Mouse (Mus musculus) hindbrain, embryonic 15.5 days (tissue): ENCODE data around the gene Cacna1s. TPM values are rescaled to one million over a fixed set of nuclear protein-coding genes. Genes with fewer than 3 reads are reported as not detected.

Source experiments
- ATAC-seq: fragments of 200-750 bp; cut with Nextera tagmentation; 2 replicates; pipeline ENCODE4 v1.8.0; 2017; ENCODE audit warnings: low read depth, moderate number of reproducible peaks, moderate TSS enrichment; ENCODE audit not compliant: low FRiP score
- H3K27ac ChIP-seq: fragments of 300-500 bp; sonication (generic); replicated peaks from 2 replicates; pipeline ENCODE4 v1.5.1; 2015; ENCODE audit warnings: mild to moderate bottlenecking, inconsistent platforms
- H3K27me3 ChIP-seq: fragments of 300-500 bp; sonication (generic); 2 replicates; pipeline ENCODE4 v1.6.1; 2015; ENCODE audit warnings: control low read depth, inconsistent platforms
- H3K36me3 ChIP-seq: fragments of 300-500 bp; sonication (generic); 2 replicates; pipeline ENCODE4 v1.6.1; 2015; ENCODE audit warnings: control low read depth, inconsistent platforms
- H3K4me1 ChIP-seq: fragments of 300-500 bp; sonication (generic); replicated peaks from 2 replicates; pipeline ENCODE4 v1.6.1; 2015; ENCODE audit warnings: control low read depth, inconsistent platforms
- H3K4me2 ChIP-seq: fragments of 300-500 bp; sonication (generic); 2 replicates; pipeline ENCODE4 v1.6.1; 2015; ENCODE audit warnings: moderate library complexity, mild to moderate bottlenecking, inconsistent platforms
- H3K4me3 ChIP-seq: fragments of 300-500 bp; sonication (generic); 2 replicates; pipeline ENCODE4 v1.5.1; 2015; ENCODE audit warnings: mild to moderate bottlenecking, inconsistent platforms
- H3K9ac ChIP-seq: fragments of 300-500 bp; sonication (generic); 2 replicates; pipeline ENCODE4 v1.6.1; 2015; ENCODE audit warnings: inconsistent platforms
- H3K9me3 ChIP-seq: fragments of 300-500 bp; sonication (generic); 2 replicates; pipeline ENCODE4 v1.6.1; 2016; ENCODE audit warnings: control low read depth, inconsistent platforms
- WGBS: fragments of 180-500 bp; shearing (Covaris S2); methylation state at CpG from one replicate; pipeline ENCODE4 v1.1.7; 2015; 5-methylcytosine and 5-hydroxymethylcytosine counted together
- polyA plus RNA-seq: library from polyadenylated mRNA; unstranded; fragments of >200 nt; fragmentation: Nextera tagmentation; extraction: Ambion mirVana; gene quantifications from 2 replicates; pipeline ENCODE4 v1.2.1, GENCODE M21; 2015

The Cacna1s gene
- 0.32 TPM in 1 of 2 replicates, not detected in the other for polyA plus RNA-seq

- Histone ChIP-seq H3K27ac (no peak within 1 kb of the TSS), H3K27me3 (peaks cover 31% of the 10 kb centered on the region), H3K36me3 (no peaks in the 10 kb centered on the region), H3K4me1 (peaks cover 28% of the 10 kb centered on the region), H3K4me2 (peak within 1 kb of the TSS; percentile 69; the same call in 1 of the 2 replicates), H3K4me3 (no peak within 1 kb of the TSS), H3K9ac (no peak within 1 kb of the TSS), H3K9me3 (no peaks in the 10 kb centered on the region)
- WGBS = 47% methylated on average over 11 of the region's 11 CpGs
- no peak for ATAC-seq
These were observed at the start of gene Cacna1s for GRCm38 (mm10) chr1:136052547-136052946. Cacna1s (plus strand) TSS chr1:136052750.

- Histone ChIP-seq H3K36me3 (no peaks in the 10 kb centered on the region), H3K9ac (no peak within 1 kb of the TSS), H3K4me2 (peak within 1 kb of the TSS; percentile 62), H3K9me3 (no peaks in the 10 kb centered on the region), H3K4me1 (peaks cover 13% of the 10 kb centered on the region; the same call in 1 of the 2 replicates), H3K4me3 (no peak within 1 kb of the TSS), H3K27me3 (peaks cover 12% of the 10 kb centered on the region; the same call in 1 of the 2 replicates), H3K27ac (no peak within 1 kb of the TSS)
- 70% methylated on average over 3 of the region's 3 CpGs for WGBS
- no peak for ATAC-seq
These were observed 46.2 kb upstream of the Cacna1s start, which contains the start of gene Igfn1 for GRCm38 (mm10) chr1:136006292-136006748. Igfn1 (minus strand) TSS chr1:136006342.

GRCm38 (mm10) chr1:136007211-136008158, 45.1 kb upstream of the Cacna1s start, which contains the start of gene Tmem9:
Tmem9 (plus strand) TSS chr1:136008150.
- H3K9ac ChIP-seq = 0 out of 2 replicates have a peak within 1 kb of the TSS, but pooled peaks have one; percentile 6
- H3K9me3 ChIP-seq = no peaks in the 10 kb centered on the region
- ATAC-seq = peak; percentile 90
- no peaks in the 10 kb centered on the region for H3K36me3 ChIP-seq
- no peak within 1 kb of the TSS for H3K27ac ChIP-seq
- H3K27me3 ChIP-seq = peaks cover 12% of the 10 kb centered on the region; the same call in 1 of the 2 replicates
- peak within 1 kb of the TSS; percentile 36 for H3K4me3 ChIP-seq
- H3K4me1 ChIP-seq = peaks cover 13% of the 10 kb centered on the region; the same call in 1 of the 2 replicates
- peak within 1 kb of the TSS; percentile 62 for H3K4me2 ChIP-seq
- 3% methylated on average over 37 of the region's 37 CpGs for WGBS

- Histone ChIP-seq H3K4me1 (peaks cover 13% of the 10 kb centered on the region; the same call in 1 of the 2 replicates), H3K4me3 (peak overlapping the region; percentile 36)
- WGBS = 23% methylated on average over 8 of the region's 8 CpGs
These were observed 44.4 kb upstream of the Cacna1s start for GRCm38 (mm10) chr1:136008159-136008533.

GRCm38 (mm10) chr1:136010247-136010646, 42.3 kb upstream of the Cacna1s start:
- Histone ChIP-seq H3K9me3 (no peaks in the 10 kb centered on the region), H3K4me2 (no peak overlapping the region), H3K9ac (no peak overlapping the region), H3K4me3 (no peak overlapping the region), H3K36me3 (no peaks in the 10 kb centered on the region), H3K4me1 (peaks cover 13% of the 10 kb centered on the region; the same call in 1 of the 2 replicates), H3K27me3 (peaks cover 12% of the 10 kb centered on the region; the same call in 1 of the 2 replicates), H3K27ac (no peak overlapping the region)
- 96% methylated on average over 4 of the region's 4 CpGs for WGBS
- no peak for ATAC-seq

More at GRCm38 (mm10) chr1:136008159-136008533, 44.4 kb upstream of the Cacna1s start:
- Histone ChIP-seq H3K27ac (no peak overlapping the region), H3K9me3 (no peaks in the 10 kb centered on the region), H3K4me2 (peak overlapping the region; percentile 62), H3K9ac (no peak overlapping the region), H3K36me3 (no peaks in the 10 kb centered on the region), H3K27me3 (peaks cover 12% of the 10 kb centered on the region; the same call in 1 of the 2 replicates)
- ATAC-seq = peak; percentile 34; the same call in 1 of the 2 replicates

GRCm38 (mm10) chr1:136013513-136013912, 39.0 kb upstream of the Cacna1s start:
- 86% methylated on average over 4 of the region's 4 CpGs for WGBS
- Histone ChIP-seq H3K27me3 (0 out of 2 replicates have a peak, but pooled peaks cover 3% of the 10 kb centered on the region), H3K36me3 (no peaks in the 10 kb centered on the region), H3K9me3 (no peaks in the 10 kb centered on the region), H3K27ac (no peak overlapping the region; the same call in 1 of the 2 replicates), H3K4me3 (no peak overlapping the region), H3K4me2 (no peak overlapping the region), H3K9ac (no peak overlapping the region), H3K4me1 (peaks cover 7% of the 10 kb centered on the region)
- ATAC-seq = no peak

GRCm38 (mm10) chr1:136014796-136015502, 37.6 kb upstream of the Cacna1s start:
- no peak overlapping the region for H3K9ac ChIP-seq
- H3K4me2 ChIP-seq = no peak overlapping the region
- H3K36me3 ChIP-seq = peaks cover 2% of the 10 kb centered on the region; the same call in 1 of the 2 replicates
- no peak overlapping the region for H3K4me3 ChIP-seq
- H3K27ac ChIP-seq = no peak overlapping the region
- H3K9me3 ChIP-seq = no peaks in the 10 kb centered on the region
- H3K4me1 ChIP-seq = peaks cover 20% of the 10 kb centered on the region
- no peaks in the 10 kb centered on the region for H3K27me3 ChIP-seq
- 88% methylated on average over 2 of the region's 2 CpGs for WGBS
- no peak for ATAC-seq

- Histone ChIP-seq H3K9me3 (no peaks in the 10 kb centered on the region), H3K9ac (no peak overlapping the region), H3K4me1 (peaks cover 20% of the 10 kb centered on the region), H3K4me2 (peak overlapping the region; percentile 80; the same call in 1 of the 2 replicates), H3K4me3 (peak overlapping the region; percentile 78; the same call in 1 of the 2 replicates), H3K27ac (peak overlapping the region; percentile 49), H3K27me3 (no peaks in the 10 kb centered on the region), H3K36me3 (peaks cover 20% of the 10 kb centered on the region)
- WGBS = 76% methylated on average over 2 of the region's 2 CpGs
- no peak for ATAC-seq
These were observed 35.2 kb upstream of the Cacna1s start for GRCm38 (mm10) chr1:136017307-136017706.

GRCm38 (mm10) chr1:136017907-136018313, 34.6 kb upstream of the Cacna1s start:
- peak; percentile 100 for ATAC-seq
- no peaks in the 10 kb centered on the region for H3K27me3 ChIP-seq
- H3K9ac ChIP-seq = peak overlapping the region; percentile 81
- H3K4me3 ChIP-seq = peak overlapping the region; percentile 78
- under 1% methylated on average over 22 of the region's 22 CpGs for WGBS
- H3K36me3 ChIP-seq = peaks cover 20% of the 10 kb centered on the region
- H3K4me2 ChIP-seq = peak overlapping the region; percentile 80
- no peaks in the 10 kb centered on the region for H3K9me3 ChIP-seq
- H3K27ac ChIP-seq = peak overlapping the region; percentile 83
- peaks cover 20% of the 10 kb centered on the region for H3K4me1 ChIP-seq

- no peaks in the 10 kb centered on the region for H3K27me3 ChIP-seq
- H3K27ac ChIP-seq = peak overlapping the region; percentile 83
- H3K36me3 ChIP-seq = peaks cover 26% of the 10 kb centered on the region
- H3K4me3 ChIP-seq = peak overlapping the region; percentile 78
- H3K9me3 ChIP-seq = no peaks in the 10 kb centered on the region
- peak overlapping the region; percentile 80 for H3K4me2 ChIP-seq
- peak overlapping the region; percentile 81 for H3K9ac ChIP-seq
- 5% methylated on average over 24 of the region's 24 CpGs for WGBS
- peaks cover 20% of the 10 kb centered on the region for H3K4me1 ChIP-seq
- ATAC-seq = peak; percentile 24
These were observed 34.0 kb upstream of the Cacna1s start for GRCm38 (mm10) chr1:136018390-136019189.

- 66% methylated on average over 7 of the region's 7 CpGs for WGBS
- H3K27ac ChIP-seq = no peak overlapping the region
- no peak overlapping the region for H3K9ac ChIP-seq
- peaks cover 62% of the 10 kb centered on the region for H3K36me3 ChIP-seq
- H3K9me3 ChIP-seq = no peaks in the 10 kb centered on the region
- no peak for ATAC-seq
- no peak overlapping the region for H3K4me3 ChIP-seq
- H3K4me1 ChIP-seq = no peaks in the 10 kb centered on the region
- no peak overlapping the region for H3K4me2 ChIP-seq
- no peaks in the 10 kb centered on the region for H3K27me3 ChIP-seq
These were observed 22.3 kb upstream of the Cacna1s start for GRCm38 (mm10) chr1:136030201-136030600.
